Comparison of ENCODE assay signal across 18 mouse cellular contexts in the genomic region with DNA sequence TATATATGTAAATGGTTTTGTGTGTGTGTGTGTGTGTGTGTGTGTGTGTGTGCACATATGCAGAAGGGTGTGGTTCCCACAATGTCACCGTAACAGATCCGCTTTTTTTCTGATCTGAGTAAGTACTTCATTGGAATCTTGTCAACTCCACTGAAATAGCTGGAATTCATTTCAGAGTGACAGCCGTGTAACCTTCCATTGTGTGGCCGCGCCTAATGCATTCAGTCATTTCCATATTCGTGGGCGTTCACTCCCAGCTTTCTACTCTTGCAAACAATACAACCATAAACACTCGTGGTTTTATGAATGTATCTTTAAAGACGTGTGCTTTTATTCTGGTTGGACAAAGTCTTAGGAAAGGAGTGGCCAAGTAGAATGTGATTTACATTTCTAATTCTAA. TPM values are rescaled to one million over a fixed set of nuclear protein-coding genes. Genes with fewer than 3 reads are reported as not detected.
DNase-seq lines count a peak whose midpoint lies in the region; ATAC-seq lines count a peak whose summit lies in the region.
"Had no signal": no experiment of that assay in that cellular context is flagged by ENCODE, and none has a peak within 500 bp of the region (broad histone marks: within the 10 kb centered on the region; RNA-seq: fewer than 3 reads in every experiment).

No protein-coding gene starts in this region.

- H3K4me3 ChIP-seq in heart, embryonic 13.5 days, result no peak overlapping the region
- no peak overlapping the region for H3K4me3 ChIP-seq in midbrain, embryonic 14.5 days (replicated peaks; ENCODE audit: low read depth, low read length)
- H3K4me3 ChIP-seq: erythroblast, embryonic 14.5 days; left cerebral cortex, adult 2 months; limb, embryonic 13.5 days had no signal

- H3K4me1 ChIP-seq in heart, embryonic 13.5 days, result peaks cover 59% of the 10 kb centered on the region
- H3K4me1 ChIP-seq in midbrain, embryonic 14.5 days (ENCODE audit: control insufficient read depth, insufficient read depth, low read length), result peaks cover 16% of the 10 kb centered on the region; the same call in 1 of the 2 replicates
- H3K4me1 ChIP-seq: limb, embryonic 13.5 days had no signal

- DNase-seq in heart, postnatal 4 days, result no peak
- peak; percentile 48 for DNase-seq in lung, postnatal 36 days
- no peak for DNase-seq in lung, postnatal 25 days (ENCODE audit: low spot score)
- peak; percentile 50 for DNase-seq in embryo, embryonic 11 days
- DNase-seq in midbrain, embryonic 14.5 days, result peak; percentile 78
- no peak for DNase-seq in layer of hippocampus, postnatal 10 days (ENCODE audit: low spot score in 2 of 2)
- DNase-seq in gastrocnemius, postnatal 10 days, result no peak
- DNase-seq: adrenal gland, postnatal 14 days; gastrocnemius, postnatal 25 days; kidney, postnatal 36 days; lung, adult 18-20 months had no signal

- H3K9me3 ChIP-seq in heart, embryonic 13.5 days, result no peaks in the 10 kb centered on the region
- H3K9me3 ChIP-seq in midbrain, embryonic 14.5 days (ENCODE audit: control insufficient read depth, low read length), result no peaks in the 10 kb centered on the region
- H3K9me3 ChIP-seq: limb, embryonic 13.5 days had no signal

- H3K9ac ChIP-seq in heart, embryonic 13.5 days, result no peak overlapping the region
- H3K9ac ChIP-seq in midbrain, embryonic 14.5 days (replicated peaks; ENCODE audit: low read length), result no peak overlapping the region
- H3K9ac ChIP-seq: limb, embryonic 13.5 days had no signal

- H3K27me3 ChIP-seq in heart, embryonic 13.5 days (replicated peaks), result no peaks in the 10 kb centered on the region
- H3K27me3 ChIP-seq in midbrain, embryonic 14.5 days (ENCODE audit: control insufficient read depth, insufficient read depth, low read length), result no peaks in the 10 kb centered on the region
- H3K27me3 ChIP-seq: CH12.LX had no signal

- peaks cover 7% of the 10 kb centered on the region; the same call in 1 of the 2 replicates for H3K36me3 ChIP-seq in heart, embryonic 13.5 days
- H3K36me3 ChIP-seq in midbrain, embryonic 14.5 days (ENCODE audit: control insufficient read depth, insufficient read depth, low read length), result no peaks in the 10 kb centered on the region
- H3K36me3 ChIP-seq: limb, embryonic 13.5 days had no signal

- no peak for ATAC-seq in heart, embryonic 13.5 days (ENCODE audit: extremely low read depth, insufficient number of reproducible peaks, low FRiP score, low TSS enrichment)
- peak; percentile 57; the same call in 1 of the 2 replicates for ATAC-seq in midbrain, embryonic 14.5 days (ENCODE audit: low FRiP score, low TSS enrichment)
- ATAC-seq: intestine, postnatal 0 days had no signal

- H3K4me2 ChIP-seq in heart, embryonic 13.5 days, result no peak overlapping the region
- peak overlapping the region; percentile 10; the same call in 1 of the 2 replicates for H3K4me2 ChIP-seq in midbrain, embryonic 14.5 days (ENCODE audit: low read length)
- H3K4me2 ChIP-seq: limb, embryonic 13.5 days had no signal

- WGBS in heart, embryonic 13.5 days, result 56% methylated on average over 9 of the region's 9 CpGs
- 2% methylated on average over 9 of the region's 9 CpGs for WGBS in midbrain, embryonic 14.5 days

- peak overlapping the region; percentile 84 for H3K27ac ChIP-seq in heart, embryonic 13.5 days (replicated peaks)
- H3K27ac ChIP-seq in midbrain, embryonic 14.5 days (replicated peaks; ENCODE audit: low read depth, low read length), result 0 out of 2 replicates have a peak overlapping the region, but pooled peaks have one; percentile 26
- H3K27ac ChIP-seq: left cerebral cortex, adult 2 months; limb, embryonic 13.5 days had no signal

RNA-seq across cellular contexts. Expression of gene Fam189a2, which starts 6.7 kb away (rescaled TPM):
- 4.1 and 5.4 TPM in 2 replicates for polyA plus RNA-seq in heart, embryonic 13.5 days (2015; fragmentation: Nextera tagmentation; extraction: Ambion mirVana)
- 10 to 100 TPM; 85.3 to 88.9 TPM for total RNA-seq in heart, postnatal 4 days (2021)
- 3.0 and 3.5 TPM in 2 replicates for polyA plus RNA-seq in midbrain, embryonic 14.5 days (2014; fragmentation: Nextera tagmentation; extraction: Ambion mirVana)
- 10 to 100 TPM; 12.9 to 14.6 TPM for total RNA-seq in layer of hippocampus, postnatal 10 days (2021)
- total RNA-seq in gastrocnemius, postnatal 10 days (2021), result 10 to 100 TPM; 39.6 to 42.5 TPM
- total RNA-seq: CH12.LX; monocyte, adult 5-6 weeks had no signal
- polyA plus RNA-seq: erythroblast, embryonic 14.5 days had no signal

Comparison
In these comparisons a context has a peak if more than half of its experiments do, and no peak if none do; other contexts are left out.
1. DNase-seq: peak in lung, postnatal 36 days (single experiment), embryo, embryonic 11 days (single experiment) and midbrain, embryonic 14.5 days (single experiment); none in heart, postnatal 4 days (single experiment), lung, postnatal 25 days (single experiment), layer of hippocampus, postnatal 10 days (0 of 2) and gastrocnemius, postnatal 10 days (single experiment).